Mouse (Mus musculus) thymus, adult 2 months (tissue): Measurements from ENCODE around the gene Tubd1. TPM values are rescaled to one million over a fixed set of nuclear protein-coding genes. Genes with fewer than 3 reads are reported as not detected.

Experiments used
- DNase-seq: peaks from one replicate; pipeline ENCODE4 v3.0.0; 2021
- H3K27ac ChIP-seq: fragments of 200-500 bp; 2 replicates; pipeline ENCODE4 v1.5.1; 2012; ENCODE audit warnings: low read length, control low read depth; ENCODE audit not compliant: control insufficient read depth, insufficient read depth
- H3K27me3 ChIP-seq: fragments of 200-500 bp; 2 replicates; pipeline ENCODE4 v1.6.1; 2012; ENCODE audit warnings: mild to moderate bottlenecking, low read length, moderate library complexity, mixed read lengths; ENCODE audit not compliant: control insufficient read depth, insufficient read depth
- H3K36me3 ChIP-seq: fragments of 200-500 bp; 2 replicates; pipeline ENCODE4 v1.6.1; 2012; ENCODE audit warnings: mild to moderate bottlenecking, low read length, moderate library complexity; ENCODE audit not compliant: control insufficient read depth, insufficient read depth
- H3K4me1 ChIP-seq: fragments of 200-500 bp; replicated peaks from 2 replicates; pipeline ENCODE4 v1.6.1; 2012; ENCODE audit warnings: low read length; ENCODE audit not compliant: control insufficient read depth, insufficient read depth
- H3K4me3 ChIP-seq: fragments of 200-500 bp; 2 replicates; pipeline ENCODE4 v1.5.1; 2012; ENCODE audit warnings: mild to moderate bottlenecking, low read length, control low read depth, moderate library complexity; ENCODE audit not compliant: control insufficient read depth, insufficient read depth
- CTCF ChIP-seq: fragments of 200-500 bp; IDR thresholded peaks from 2 replicates; pipeline ENCODE4 v1.5.1; 2012; ENCODE audit warnings: mild to moderate bottlenecking, control low read depth, low read length, moderate library complexity, borderline replicate concordance; ENCODE audit not compliant: control insufficient read depth, poor library complexity, insufficient read depth; ENCODE audit errors: extremely low read depth
- POLR2A ChIP-seq: fragments of 200-500 bp; IDR thresholded peaks from 2 replicates; pipeline ENCODE4 v1.6.1; 2012; ENCODE audit warnings: mild to moderate bottlenecking, low read length, control low read depth, moderate library complexity; ENCODE audit not compliant: control insufficient read depth, poor library complexity, insufficient read depth; ENCODE audit errors: extremely low read depth
- WGBS: fragments of 180-500 bp; shearing (Covaris S2); methylation state at CpG from one replicate; pipeline ENCODE4 v1.1.7; 2018; 5-methylcytosine and 5-hydroxymethylcytosine counted together
- polyA plus RNA-seq: library from polyadenylated mRNA; depleted of rRNA; stranded (reverse); fragments of >200 nt; gene quantifications from 2 replicates; pipeline ENCODE4 v1.2.3, GENCODE M21; 2012

Gene Tubd1
- polyA plus RNA-seq, 1 experiment = 5.9 TPM

- TF ChIP-seq CTCF (no peak), POLR2A (no peak)
- peak overlapping the region; percentile 71 for H3K27ac ChIP-seq
- DNase-seq = peak; percentile 64
- under 1% methylated on average over 12 of the region's 12 CpGs for WGBS
- H3K27me3 ChIP-seq = no peaks in the 10 kb centered on the region
- peak overlapping the region; percentile 44 for H3K4me3 ChIP-seq
- H3K36me3 ChIP-seq = no peaks in the 10 kb centered on the region
- H3K4me1 ChIP-seq = peaks cover 14% of the 10 kb centered on the region
Observed at GRCm38 (mm10) chr11:86586177-86586867, 41.5 kb downstream of the Tubd1 start.

- H3K27ac ChIP-seq = peak overlapping the region; percentile 43
- no peaks in the 10 kb centered on the region for H3K36me3 ChIP-seq
- 1% methylated on average over 15 of the region's 15 CpGs for WGBS
- H3K27me3 ChIP-seq = no peaks in the 10 kb centered on the region
- peaks cover 12% of the 10 kb centered on the region for H3K4me1 ChIP-seq
- TF ChIP-seq POLR2A = no peak
- no peak for TF ChIP-seq CTCF
- DNase-seq = peak; percentile 56
- H3K4me3 ChIP-seq = peak overlapping the region; percentile 19
Observed at GRCm38 (mm10) chr11:86586868-86587792, 42.3 kb downstream of the Tubd1 start.

- Histone ChIP-seq H3K27ac (peak overlapping the region; percentile 8; the same call in 1 of the 2 replicates), H3K4me1 (peaks cover 12% of the 10 kb centered on the region), H3K4me3 (no peak overlapping the region), H3K36me3 (no peaks in the 10 kb centered on the region), H3K27me3 (no peaks in the 10 kb centered on the region)
- TF ChIP-seq CTCF (no peak), POLR2A (no peak)
- DNase-seq = no peak
- 24% methylated on average over 7 of the region's 7 CpGs for WGBS
Observed at GRCm38 (mm10) chr11:86587830-86588229, 43.0 kb downstream of the Tubd1 start.

GRCm38 (mm10) chr11:86588583-86589298 lies 44.0 kb downstream of the Tubd1 start:
- Histone ChIP-seq H3K4me3 (no peak overlapping the region), H3K4me1 (peaks cover 12% of the 10 kb centered on the region), H3K36me3 (no peaks in the 10 kb centered on the region), H3K27ac (no peak overlapping the region), H3K27me3 (no peaks in the 10 kb centered on the region)
- 84% methylated on average over 4 of the region's 4 CpGs for WGBS
- no peak for DNase-seq
- TF ChIP-seq CTCF = no peak
- TF ChIP-seq POLR2A = no peak

- TF ChIP-seq CTCF (no peak), POLR2A (no peak)
- no peak for DNase-seq
- Histone ChIP-seq H3K36me3 (no peaks in the 10 kb centered on the region), H3K4me3 (no peak overlapping the region), H3K4me1 (peaks cover 16% of the 10 kb centered on the region), H3K27ac (no peak overlapping the region), H3K27me3 (no peaks in the 10 kb centered on the region)
- 65% methylated on average over 4 of the region's 4 CpGs for WGBS
Observed at GRCm38 (mm10) chr11:86590066-86590465, 45.3 kb downstream of the Tubd1 start.

- TF ChIP-seq CTCF (no peak), POLR2A (no peak)
- Histone ChIP-seq H3K4me3 (no peak overlapping the region), H3K36me3 (no peaks in the 10 kb centered on the region), H3K4me1 (peaks cover 15% of the 10 kb centered on the region), H3K27ac (no peak overlapping the region), H3K27me3 (no peaks in the 10 kb centered on the region)
- 91% methylated on average over 10 of the region's 10 CpGs for WGBS
- DNase-seq = no peak
Observed at GRCm38 (mm10) chr11:86590579-86590978, 45.8 kb downstream of the Tubd1 start.
